Mouse (Mus musculus): ENCODE measurements around the gene Grsf1. TPM values are rescaled to one million over a fixed set of nuclear protein-coding genes. Genes with fewer than 3 reads are reported as not detected.

Gene Grsf1
- polyA plus RNA-seq, 1 experiment from 2014 or later = 18.5 TPM

DNA sequence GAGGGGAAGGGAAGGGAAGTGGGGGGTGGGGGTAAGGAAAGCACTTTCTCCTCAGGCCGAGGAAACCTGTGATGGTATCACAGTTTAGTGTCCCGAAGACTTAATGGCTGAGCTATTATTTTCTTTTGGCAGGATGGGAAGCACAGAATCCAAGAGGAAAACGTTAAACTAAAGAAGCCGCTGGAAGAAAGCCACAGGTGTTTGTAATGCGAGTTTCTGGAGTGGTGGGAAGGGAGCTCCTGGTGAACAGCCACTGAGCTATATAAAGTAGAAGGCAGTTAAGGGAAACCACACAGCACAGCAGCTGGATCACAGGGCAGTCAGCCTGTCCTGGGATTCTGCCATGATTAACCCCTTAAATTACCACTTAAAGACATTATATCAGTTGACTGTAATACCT, 30.6 kb downstream of the Grsf1 start:
- Histone ChIP-seq H3K36me3 (ENCODE audit: control insufficient read depth, insufficient read depth) (peaks cover 11% of the 10 kb centered on the region), H3K9me3 (replicated peaks; ENCODE audit: control insufficient read depth, low read length) (no peaks in the 10 kb centered on the region), H3K4me3 (ENCODE audit: low read depth, low read length) (no peak overlapping the region), H3K27me3 (ENCODE audit: control insufficient read depth, insufficient read depth, low read depth, low read length) (no peaks in the 10 kb centered on the region), H3K4me2 (ENCODE audit: low read depth, low read length) (no peak overlapping the region), H3K9ac (ENCODE audit: low read depth, low read length) (no peak overlapping the region), H3K27ac (ENCODE audit: low read length) (no peak overlapping the region), H3K4me1 (ENCODE audit: control insufficient read depth, low read depth, low read length) (peaks cover 14% of the 10 kb centered on the region)
- ATAC-seq (ENCODE audit: low read depth) = no peak
- WGBS (ENCODE audit: insufficient replicate concordance) = 50% methylated on average over 5 of the region's 5 CpGs

GRCm38 (mm10) chr5:88644901-88645300, 31.1 kb downstream of the Grsf1 start:
- no peak overlapping the region for H3K4me3 ChIP-seq (ENCODE audit: low read depth, low read length)
- H3K27ac ChIP-seq (ENCODE audit: low read length) = no peak overlapping the region
- WGBS (ENCODE audit: insufficient replicate concordance) = 68% methylated on average over 2 of the region's 2 CpGs

GRCm38 (mm10) chr5:88643491-88643890, 32.5 kb downstream of the Grsf1 start:
- Histone ChIP-seq H3K9ac (ENCODE audit: low read depth, low read length) (no peak overlapping the region), H3K9me3 (replicated peaks; ENCODE audit: control insufficient read depth, low read length) (no peaks in the 10 kb centered on the region), H3K4me2 (ENCODE audit: low read depth, low read length) (no peak overlapping the region), H3K4me1 (ENCODE audit: control insufficient read depth, low read depth, low read length) (no peaks in the 10 kb centered on the region; the same call in 1 of the 2 replicates), H3K27me3 (ENCODE audit: control insufficient read depth, insufficient read depth, low read depth, low read length) (no peaks in the 10 kb centered on the region), H3K27ac (ENCODE audit: low read length) (no peak overlapping the region), H3K4me3 (ENCODE audit: low read depth, low read length) (no peak overlapping the region), H3K36me3 (ENCODE audit: control insufficient read depth, insufficient read depth) (peaks cover 11% of the 10 kb centered on the region)
- ATAC-seq (ENCODE audit: low read depth) = no peak
- 75% methylated on average over 9 of the region's 9 CpGs for WGBS (ENCODE audit: insufficient replicate concordance)

More at GRCm38 (mm10) chr5:88644901-88645300, 31.1 kb downstream of the Grsf1 start:
- H3K4me1 ChIP-seq (ENCODE audit: control insufficient read depth, low read depth, low read length) = peaks cover 12% of the 10 kb centered on the region
- no peaks in the 10 kb centered on the region for H3K9me3 ChIP-seq (replicated peaks; ENCODE audit: control insufficient read depth, low read length)
- peaks cover 11% of the 10 kb centered on the region for H3K36me3 ChIP-seq (ENCODE audit: control insufficient read depth, insufficient read depth)
- no peaks in the 10 kb centered on the region for H3K27me3 ChIP-seq (ENCODE audit: control insufficient read depth, insufficient read depth, low read depth, low read length)
- ATAC-seq (ENCODE audit: low read depth) = no peak
- no peak overlapping the region for H3K9ac ChIP-seq (ENCODE audit: low read depth, low read length)
- no peak overlapping the region for H3K4me2 ChIP-seq (ENCODE audit: low read depth, low read length)

DNA sequence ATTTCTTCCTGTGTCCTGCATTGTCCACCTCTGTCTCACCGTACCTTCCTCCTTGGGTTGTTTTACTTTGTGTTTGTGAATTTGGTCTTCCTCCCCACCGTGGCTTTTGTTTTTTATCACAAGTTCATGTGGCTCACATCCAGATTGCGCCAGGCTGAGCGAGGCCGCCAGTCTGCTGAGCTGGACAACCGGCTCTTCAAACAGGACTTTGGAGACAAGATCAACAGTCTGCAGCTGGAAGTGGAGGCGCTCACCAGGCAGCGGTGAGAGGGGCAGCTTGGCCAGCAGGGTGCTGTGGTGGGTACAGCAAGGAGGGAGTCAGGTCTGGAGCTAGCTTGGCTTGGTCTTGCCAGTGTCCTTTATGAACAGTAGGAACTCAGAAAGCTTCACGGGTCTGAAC, 33.2 kb downstream of the Grsf1 start:
- no peak overlapping the region for H3K4me3 ChIP-seq (ENCODE audit: low read depth, low read length)
- ATAC-seq (ENCODE audit: low read depth) = peak; percentile 74

GRCm38 (mm10) chr5:88634076-88634475, 41.9 kb downstream of the Grsf1 start:
- 75% methylated on average over 5 of the region's 5 CpGs for WGBS (ENCODE audit: insufficient replicate concordance)
- Histone ChIP-seq H3K27me3 (ENCODE audit: control insufficient read depth, insufficient read depth, low read depth, low read length) (no peaks in the 10 kb centered on the region), H3K4me2 (ENCODE audit: low read depth, low read length) (no peak overlapping the region), H3K9ac (ENCODE audit: low read depth, low read length) (no peak overlapping the region), H3K4me1 (ENCODE audit: control insufficient read depth, low read depth, low read length) (no peaks in the 10 kb centered on the region), H3K4me3 (ENCODE audit: low read depth, low read length) (no peak overlapping the region), H3K36me3 (ENCODE audit: control insufficient read depth, insufficient read depth) (no peaks in the 10 kb centered on the region), H3K27ac (ENCODE audit: low read length) (no peak overlapping the region), H3K9me3 (replicated peaks; ENCODE audit: control insufficient read depth, low read length) (no peaks in the 10 kb centered on the region)
- ATAC-seq (ENCODE audit: low read depth) = no peak

More for the DNA sequence above, 33.2 kb downstream of the Grsf1 start:
- Histone ChIP-seq H3K4me2 (ENCODE audit: low read depth, low read length) (no peak overlapping the region), H3K27ac (ENCODE audit: low read length) (no peak overlapping the region), H3K27me3 (ENCODE audit: control insufficient read depth, insufficient read depth, low read depth, low read length) (no peaks in the 10 kb centered on the region), H3K9me3 (replicated peaks; ENCODE audit: control insufficient read depth, low read length) (no peaks in the 10 kb centered on the region), H3K36me3 (ENCODE audit: control insufficient read depth, insufficient read depth) (peaks cover 10% of the 10 kb centered on the region), H3K9ac (ENCODE audit: low read depth, low read length) (no peak overlapping the region), H3K4me1 (ENCODE audit: control insufficient read depth, low read depth, low read length) (no peaks in the 10 kb centered on the region; the same call in 1 of the 2 replicates)
- 59% methylated on average over 9 of the region's 9 CpGs for WGBS (ENCODE audit: insufficient replicate concordance)

GRCm38 (mm10) chr5:88632463-88632862, 43.5 kb downstream of the Grsf1 start:
- peaks cover 8% of the 10 kb centered on the region for H3K4me1 ChIP-seq (ENCODE audit: control insufficient read depth, low read depth, low read length)
- H3K4me2 ChIP-seq (ENCODE audit: low read depth, low read length) = no peak overlapping the region
- H3K9me3 ChIP-seq (replicated peaks; ENCODE audit: control insufficient read depth, low read length) = no peaks in the 10 kb centered on the region
- no peaks in the 10 kb centered on the region for H3K36me3 ChIP-seq (ENCODE audit: control insufficient read depth, insufficient read depth)
- no peak overlapping the region for H3K27ac ChIP-seq (ENCODE audit: low read length)
- WGBS (ENCODE audit: insufficient replicate concordance) = 78% methylated on average over 9 of the region's 9 CpGs
- H3K27me3 ChIP-seq (ENCODE audit: control insufficient read depth, insufficient read depth, low read depth, low read length) = no peaks in the 10 kb centered on the region
- H3K4me3 ChIP-seq (ENCODE audit: low read depth, low read length) = no peak overlapping the region
- no peak for ATAC-seq (ENCODE audit: low read depth)
- no peak overlapping the region for H3K9ac ChIP-seq (ENCODE audit: low read depth, low read length)

- H3K4me3 ChIP-seq (ENCODE audit: low read depth, low read length) = no peak overlapping the region
- no peak overlapping the region for H3K4me2 ChIP-seq (ENCODE audit: low read depth, low read length)
- no peaks in the 10 kb centered on the region for H3K9me3 ChIP-seq (replicated peaks; ENCODE audit: control insufficient read depth, low read length)
- no peak overlapping the region for H3K9ac ChIP-seq (ENCODE audit: low read depth, low read length)
- no peaks in the 10 kb centered on the region for H3K27me3 ChIP-seq (ENCODE audit: control insufficient read depth, insufficient read depth, low read depth, low read length)
- WGBS (ENCODE audit: insufficient replicate concordance) = 74% methylated on average over 5 of the region's 5 CpGs
- peaks cover 14% of the 10 kb centered on the region for H3K4me1 ChIP-seq (ENCODE audit: control insufficient read depth, low read depth, low read length)
- no peak for ATAC-seq (ENCODE audit: low read depth)
- H3K27ac ChIP-seq (ENCODE audit: low read length) = no peak overlapping the region
- no peaks in the 10 kb centered on the region for H3K36me3 ChIP-seq (ENCODE audit: control insufficient read depth, insufficient read depth)
These were observed 44.4 kb downstream of the Grsf1 start for GRCm38 (mm10) chr5:88631545-88631944.

GRCm38 (mm10) chr5:88630883-88631282, 45.1 kb downstream of the Grsf1 start:
- Histone ChIP-seq H3K36me3 (ENCODE audit: control insufficient read depth, insufficient read depth) (no peaks in the 10 kb centered on the region), H3K9me3 (replicated peaks; ENCODE audit: control insufficient read depth, low read length) (no peaks in the 10 kb centered on the region), H3K27me3 (ENCODE audit: control insufficient read depth, insufficient read depth, low read depth, low read length) (no peaks in the 10 kb centered on the region), H3K4me3 (ENCODE audit: low read depth, low read length) (no peak overlapping the region), H3K4me1 (ENCODE audit: control insufficient read depth, low read depth, low read length) (peaks cover 14% of the 10 kb centered on the region), H3K27ac (ENCODE audit: low read length) (peak overlapping the region; percentile 20; the same call in 1 of the 2 replicates), H3K4me2 (ENCODE audit: low read depth, low read length) (no peak overlapping the region), H3K9ac (ENCODE audit: low read depth, low read length) (no peak overlapping the region)
- ATAC-seq (ENCODE audit: low read depth) = 0 out of 2 replicates have a peak, but pooled peaks have one; percentile 9
- 38% methylated on average over 3 of the region's 3 CpGs for WGBS (ENCODE audit: insufficient replicate concordance)

DNA sequence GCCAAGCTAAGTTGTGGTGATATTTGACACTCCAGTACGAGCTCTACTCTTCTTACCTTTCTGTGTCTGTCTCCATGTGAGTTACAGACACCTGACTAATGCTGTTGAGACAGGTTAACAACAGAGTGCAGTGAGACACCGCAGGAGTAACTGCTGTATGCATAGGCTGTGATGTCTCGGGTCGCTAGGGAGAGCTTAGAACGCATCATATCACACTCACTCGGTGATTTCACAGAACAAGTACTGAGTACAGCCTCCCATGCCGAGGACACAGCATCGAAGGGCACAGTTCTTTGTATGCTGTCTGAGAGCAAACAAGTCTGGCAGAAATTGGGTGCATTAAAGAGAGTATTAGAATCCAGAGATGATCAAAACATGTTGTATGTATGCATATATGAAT, 46.0 kb downstream of the Grsf1 start:
- no peaks in the 10 kb centered on the region for H3K36me3 ChIP-seq (ENCODE audit: control insufficient read depth, insufficient read depth)
- no peak overlapping the region for H3K4me3 ChIP-seq (ENCODE audit: low read depth, low read length)
- peaks cover 14% of the 10 kb centered on the region for H3K4me1 ChIP-seq (ENCODE audit: control insufficient read depth, low read depth, low read length)
- no peaks in the 10 kb centered on the region for H3K9me3 ChIP-seq (replicated peaks; ENCODE audit: control insufficient read depth, low read length)
- ATAC-seq (ENCODE audit: low read depth) = no peak
- no peak overlapping the region for H3K9ac ChIP-seq (ENCODE audit: low read depth, low read length)
- H3K4me2 ChIP-seq (ENCODE audit: low read depth, low read length) = no peak overlapping the region
- WGBS (ENCODE audit: insufficient replicate concordance) = 85% methylated on average over 8 of the region's 8 CpGs
- no peak overlapping the region for H3K27ac ChIP-seq (ENCODE audit: low read length)
- no peaks in the 10 kb centered on the region for H3K27me3 ChIP-seq (ENCODE audit: control insufficient read depth, insufficient read depth, low read depth, low read length)
